Mouse (Mus musculus) cerebellum, postnatal 10 days (tissue): ENCODE measurements around the gene Supt16.

ENCODE experiments used
- DNase-seq, 2 experiments: peaks; one replicate each; pipeline ENCODE4 v3.0.0; 2021; ENCODE audit warnings: mixed read lengths in 2 of 2

Gene Supt16

GRCm38 (mm10) chr14:52144165-52144564 lies 53.1 kb downstream of the Supt16 start:
- no peak for DNase-seq

GRCm38 (mm10) chr14:52141445-52142127 lies 55.6 kb downstream of the Supt16 start:
- DNase-seq, result no peak

GRCm38 (mm10) chr14:52140577-52141444 lies 56.4 kb downstream of the Supt16 start:
- DNase-seq, result no peak

- no peak for DNase-seq
These were observed 63.6 kb downstream of the Supt16 start for GRCm38 (mm10) chr14:52133584-52133983.

GRCm38 (mm10) chr14:52124636-52125035 lies 72.6 kb downstream of the Supt16 start:
- DNase-seq, result no peak

GRCm38 (mm10) chr14:52123918-52124317 lies 73.3 kb downstream of the Supt16 start:
- DNase-seq, result peak; percentile 80 to 87

GRCm38 (mm10) chr14:52120169-52120568 lies 77.0 kb downstream of the Supt16 start:
- DNase-seq, result no peak

- DNase-seq, result peak; percentile 84 to 86
These were observed 78.2 kb downstream of the Supt16 start for GRCm38 (mm10) chr14:52118823-52119608.

GRCm38 (mm10) chr14:52118456-52118822 lies 78.8 kb downstream of the Supt16 start:
- DNase-seq, result peak; percentile 42 to 48

- DNase-seq, result no peak
These were observed 80.0 kb downstream of the Supt16 start for GRCm38 (mm10) chr14:52117241-52117640.

GRCm38 (mm10) chr14:52114101-52114500 lies 83.1 kb downstream of the Supt16 start:
- DNase-seq, result no peak
